Mouse (Mus musculus) olfactory bulb, adult 2 months (tissue): ENCODE results near the gene Kif5a. TPM values are rescaled to one million over a fixed set of nuclear protein-coding genes. Genes with fewer than 3 reads are reported as not detected.

Source experiments
- H3K27ac ChIP-seq: fragments of 200-500 bp; 2 replicates; pipeline ENCODE4 v1.5.1; 2012; ENCODE audit warnings: low read depth, low read length; ENCODE audit not compliant: insufficient read depth
- H3K4me1 ChIP-seq: fragments of 200-500 bp; 2 replicates; pipeline ENCODE4 v1.6.1; 2012; ENCODE audit warnings: low read length; ENCODE audit not compliant: control insufficient read depth, insufficient read depth
- H3K4me3 ChIP-seq: fragments of 200-500 bp; 2 replicates; pipeline ENCODE4 v1.5.1; 2012; ENCODE audit warnings: mild to moderate bottlenecking, low read depth, low read length, moderate library complexity; ENCODE audit not compliant: insufficient read depth
- CTCF ChIP-seq: fragments of 200-500 bp; IDR thresholded peaks from 2 replicates; pipeline ENCODE4 v1.5.1; 2012; ENCODE audit warnings: low read depth, mild to moderate bottlenecking, low read length, moderate library complexity; ENCODE audit not compliant: insufficient read depth
- POLR2A ChIP-seq: fragments of 200-500 bp; IDR thresholded peaks from 2 replicates; pipeline ENCODE4 v1.6.1; 2012; ENCODE audit warnings: mild to moderate bottlenecking, low read depth, low read length, moderate library complexity; ENCODE audit not compliant: insufficient read depth
- WGBS: fragments of 180-500 bp; shearing (Covaris S2); methylation state at CpG from one replicate; pipeline ENCODE4 v1.1.7; 2018; 5-methylcytosine and 5-hydroxymethylcytosine counted together
- polyA plus RNA-seq: library from polyadenylated mRNA; stranded (reverse); fragments of >200 nt; gene quantifications from 2 replicates; pipeline ENCODE4 v1.2.4, GENCODE M21; 2012; ENCODE audit warnings: low replicate concordance; ENCODE audit not compliant: missing spikeins, insufficient read depth, insufficient read length

Gene Kif5a
- polyA plus RNA-seq, 1 experiment, result 160 TPM

DNA sequence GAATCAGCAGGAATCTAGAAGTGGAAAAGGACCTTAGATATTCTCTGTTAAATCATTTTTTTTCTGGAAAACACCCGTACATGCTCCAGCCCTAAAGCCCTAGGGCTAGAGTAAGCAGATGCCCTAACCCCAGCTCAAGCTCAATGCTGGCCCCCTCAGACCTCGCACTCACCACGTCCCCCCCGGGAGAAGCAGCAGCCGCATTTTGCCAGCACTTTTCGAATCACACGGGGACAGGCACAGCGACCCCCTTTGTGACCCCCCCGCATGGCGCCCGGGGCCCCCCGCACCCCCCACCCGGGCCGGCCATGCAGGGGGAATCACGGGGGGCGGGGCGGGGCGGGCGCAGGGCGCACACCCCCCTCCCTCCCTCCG lies 75.1 kb downstream of the Kif5a start:
- no peak overlapping the region for H3K27ac ChIP-seq
- peak overlapping the region; percentile 91 for H3K4me3 ChIP-seq
- WGBS, result 2% methylated on average over 17 of the region's 21 CpGs
- peaks cover 40% of the 10 kb centered on the region for H3K4me1 ChIP-seq
- TF ChIP-seq CTCF (no peak), POLR2A (no peak)

DNA sequence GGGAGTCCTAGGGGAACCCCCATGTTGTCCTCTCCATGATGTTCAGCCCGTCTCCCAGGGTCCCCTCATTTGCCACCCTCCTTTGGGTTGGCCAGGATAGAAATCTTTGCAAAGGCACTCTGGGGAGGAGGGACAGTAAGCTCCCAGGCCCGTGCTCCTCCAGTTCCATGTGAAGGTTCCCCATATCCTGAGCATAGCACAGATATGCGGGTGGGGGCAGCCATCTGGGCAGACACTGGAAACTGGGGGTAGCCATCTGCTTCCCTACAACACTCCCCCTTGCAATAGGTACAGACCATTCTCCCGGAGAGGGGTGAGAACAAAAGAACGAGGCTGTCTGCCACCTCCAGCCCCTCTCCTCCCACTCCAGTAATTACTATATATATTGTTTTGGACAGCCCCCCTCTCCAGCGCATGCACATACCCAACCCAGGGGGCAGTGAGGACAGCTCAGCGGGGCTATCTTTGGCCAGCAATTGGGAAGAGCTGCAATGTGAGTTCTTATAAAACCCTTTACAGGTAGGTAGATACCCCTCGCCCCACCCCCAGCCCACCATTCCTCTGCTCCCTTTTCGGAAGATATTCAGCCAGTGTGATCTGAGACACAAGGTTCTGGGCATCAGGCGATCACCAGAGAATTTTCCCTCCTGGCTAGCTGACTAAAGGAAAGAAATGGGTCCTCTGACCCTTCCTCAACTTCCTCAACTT lies 75.6 kb downstream of the Kif5a start:
- Histone ChIP-seq H3K4me3 (peak overlapping the region; percentile 91; the same call in 1 of the 2 replicates), H3K4me1 (peaks cover 34% of the 10 kb centered on the region), H3K27ac (no peak overlapping the region)
- WGBS, result 36% methylated on average over 10 of the region's 10 CpGs
- TF ChIP-seq CTCF, result no peak
- no peak for TF ChIP-seq POLR2A

DNA sequence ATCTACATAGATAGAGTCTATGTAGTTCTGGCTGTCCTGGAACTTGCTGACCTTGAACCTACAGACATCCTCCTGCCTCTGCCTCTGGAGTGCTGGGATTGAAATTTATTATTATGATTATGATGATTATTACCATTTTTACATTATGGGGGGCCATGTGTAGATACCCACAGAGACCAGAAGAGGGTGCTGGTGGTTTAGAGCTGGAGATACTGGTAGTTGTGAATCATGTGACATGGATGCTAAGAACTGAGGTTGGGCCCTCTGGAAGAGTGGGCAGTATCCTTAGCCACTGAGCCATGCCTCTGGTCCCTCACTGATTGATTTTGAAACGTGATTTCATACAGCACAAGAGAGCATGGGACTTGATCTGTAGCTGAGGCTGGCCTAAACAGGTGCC lies 76.7 kb downstream of the Kif5a start:
- no peak overlapping the region for H3K27ac ChIP-seq
- TF ChIP-seq POLR2A, result no peak
- no peak for TF ChIP-seq CTCF
- peaks cover 32% of the 10 kb centered on the region for H3K4me1 ChIP-seq
- no peak overlapping the region for H3K4me3 ChIP-seq
- WGBS, result 100% methylated on average over 1 of the region's 1 CpGs

DNA sequence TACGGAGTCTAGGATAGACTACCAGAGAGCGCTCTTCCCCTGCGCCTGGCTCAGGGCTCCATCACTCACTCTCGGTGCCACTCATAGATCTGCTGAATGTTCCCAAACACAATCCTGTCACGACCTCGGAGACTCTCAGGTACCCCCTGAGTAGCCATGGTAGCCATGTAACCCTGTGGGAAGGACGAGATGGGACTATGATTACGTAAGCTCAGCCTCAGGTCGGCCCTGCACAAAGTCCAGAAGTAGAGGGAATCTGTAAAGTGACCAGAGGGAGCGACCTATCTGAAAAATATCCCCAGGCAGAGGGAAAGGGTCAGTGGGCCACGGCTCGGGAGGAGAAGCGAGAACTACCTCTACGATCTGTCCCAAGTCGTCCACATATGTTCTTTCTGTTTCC lies 77.6 kb downstream of the Kif5a start:
- Histone ChIP-seq H3K27ac (no peak overlapping the region), H3K4me3 (no peak overlapping the region), H3K4me1 (peaks cover 26% of the 10 kb centered on the region)
- no peak for TF ChIP-seq CTCF
- no peak for TF ChIP-seq POLR2A
- 89% methylated on average over 15 of the region's 15 CpGs for WGBS

DNA sequence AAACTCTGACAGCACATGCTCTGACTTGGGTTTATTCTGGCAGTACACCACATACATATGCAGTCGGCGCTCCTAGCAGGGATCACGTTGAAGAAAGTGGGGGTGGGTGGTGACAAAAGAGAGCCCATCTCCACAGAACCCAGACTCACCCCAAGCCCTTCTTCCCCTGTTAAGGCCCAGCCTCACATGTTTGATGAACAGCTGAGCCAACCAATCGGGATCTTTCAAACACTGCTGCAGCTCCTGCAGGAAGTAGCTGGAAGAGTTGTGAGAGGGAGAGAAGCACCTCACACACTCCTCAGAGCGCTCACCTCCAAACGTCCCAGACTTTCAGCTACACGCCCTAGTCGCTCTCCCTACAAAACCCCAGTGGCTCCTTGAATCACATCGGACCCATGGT lies 78.0 kb downstream of the Kif5a start:
- Histone ChIP-seq H3K4me1 (peaks cover 29% of the 10 kb centered on the region), H3K27ac (no peak overlapping the region), H3K4me3 (no peak overlapping the region)
- 70% methylated on average over 9 of the region's 9 CpGs for WGBS
- TF ChIP-seq POLR2A (no peak), CTCF (no peak)

DNA sequence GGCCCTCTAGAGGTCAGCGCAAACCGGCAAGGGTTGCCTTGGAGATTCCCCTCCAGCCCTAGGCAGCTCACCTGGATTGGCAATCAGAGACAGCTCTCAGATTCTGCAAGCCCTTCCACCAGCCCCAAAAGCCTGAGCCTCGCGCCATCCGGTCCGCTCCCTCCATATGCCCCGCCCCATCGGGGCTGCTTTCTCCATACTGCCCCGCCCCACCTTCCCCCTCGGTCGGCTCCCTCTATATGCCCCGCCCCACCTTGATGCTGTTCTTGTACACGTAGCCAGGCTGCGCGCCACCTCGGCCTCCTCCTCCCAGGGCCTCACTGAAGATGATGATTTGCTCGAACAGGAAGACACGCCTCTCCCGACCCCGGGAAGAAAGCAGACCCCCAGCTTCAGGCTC lies 79.4 kb downstream of the Kif5a start:
- H3K4me3 ChIP-seq, result no peak overlapping the region
- no peak for TF ChIP-seq POLR2A
- no peak for TF ChIP-seq CTCF
- peaks cover 27% of the 10 kb centered on the region for H3K4me1 ChIP-seq
- 46% methylated on average over 20 of the region's 20 CpGs for WGBS
- H3K27ac ChIP-seq, result no peak overlapping the region

DNA sequence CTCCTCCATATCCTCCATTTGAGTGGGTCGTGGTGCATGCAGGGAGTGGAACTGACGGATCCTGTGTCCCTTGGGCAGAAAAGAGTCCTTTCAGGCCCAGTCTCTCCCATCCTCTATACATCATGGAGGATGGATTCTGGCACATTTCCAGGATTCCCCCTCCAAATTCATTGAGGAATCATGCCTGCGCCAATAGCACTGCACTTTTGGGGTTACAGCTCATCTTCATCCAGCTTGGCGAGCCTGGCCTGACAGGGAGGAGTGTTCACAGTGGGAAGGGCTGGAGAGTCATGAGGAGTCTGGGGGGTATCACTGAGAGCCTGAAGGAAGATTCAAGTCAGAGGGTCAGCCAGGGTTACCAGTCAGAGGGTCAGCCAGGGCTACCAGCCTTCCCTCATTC lies 80.5 kb downstream of the Kif5a start:
- Histone ChIP-seq H3K4me3 (no peak overlapping the region), H3K4me1 (peaks cover 32% of the 10 kb centered on the region), H3K27ac (no peak overlapping the region)
- TF ChIP-seq CTCF, result no peak
- TF ChIP-seq POLR2A, result no peak
- WGBS, result 91% methylated on average over 4 of the region's 4 CpGs

DNA sequence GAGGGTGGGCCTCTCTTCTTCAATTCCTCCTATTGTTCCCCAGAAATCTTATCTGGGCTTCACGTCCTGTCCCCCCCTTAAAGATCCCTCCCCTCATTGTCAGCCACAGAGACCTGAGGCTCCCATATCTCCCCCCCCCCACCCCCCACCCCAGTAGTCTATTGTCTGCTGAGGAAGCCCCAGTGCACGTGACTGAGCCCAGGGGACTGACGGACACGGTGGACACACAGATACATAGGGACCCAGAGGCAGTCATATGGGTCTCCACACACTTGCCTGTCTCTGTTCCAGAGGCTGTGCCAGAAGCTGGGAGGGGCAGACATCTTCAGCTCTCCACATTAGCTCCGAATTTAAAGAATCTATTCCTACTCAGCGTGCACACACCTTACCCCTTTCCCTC lies 81.6 kb downstream of the Kif5a start:
- Histone ChIP-seq H3K27ac (no peak overlapping the region), H3K4me3 (no peak overlapping the region), H3K4me1 (peaks cover 30% of the 10 kb centered on the region)
- TF ChIP-seq CTCF (no peak), POLR2A (no peak)
- 68% methylated on average over 6 of the region's 6 CpGs for WGBS

DNA sequence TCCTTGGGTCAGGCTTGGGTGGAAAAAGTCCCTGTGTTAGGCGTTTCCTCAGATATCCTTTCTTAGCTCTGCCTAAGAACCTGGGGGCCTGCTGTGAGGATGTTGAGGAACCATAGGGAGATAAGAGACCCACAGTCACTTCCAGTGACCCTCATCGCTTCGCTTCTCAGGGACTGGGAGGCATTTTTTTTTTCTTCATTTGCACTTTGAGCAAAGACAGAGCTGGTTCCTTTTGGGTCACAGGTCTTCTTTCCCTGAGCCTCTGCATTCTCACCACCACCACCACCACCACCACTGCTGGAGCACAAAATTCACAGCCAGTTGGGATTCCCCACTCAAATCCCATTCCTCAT lies 82.5 kb downstream of the Kif5a start:
- peaks cover 30% of the 10 kb centered on the region for H3K4me1 ChIP-seq
- WGBS, result 58% methylated on average over 3 of the region's 3 CpGs
- TF ChIP-seq POLR2A, result no peak
- no peak for TF ChIP-seq CTCF
- no peak overlapping the region for H3K27ac ChIP-seq
- H3K4me3 ChIP-seq, result no peak overlapping the region
